Comparison of ENCODE assay signal across 9 mouse cellular contexts in the genomic region with DNA sequence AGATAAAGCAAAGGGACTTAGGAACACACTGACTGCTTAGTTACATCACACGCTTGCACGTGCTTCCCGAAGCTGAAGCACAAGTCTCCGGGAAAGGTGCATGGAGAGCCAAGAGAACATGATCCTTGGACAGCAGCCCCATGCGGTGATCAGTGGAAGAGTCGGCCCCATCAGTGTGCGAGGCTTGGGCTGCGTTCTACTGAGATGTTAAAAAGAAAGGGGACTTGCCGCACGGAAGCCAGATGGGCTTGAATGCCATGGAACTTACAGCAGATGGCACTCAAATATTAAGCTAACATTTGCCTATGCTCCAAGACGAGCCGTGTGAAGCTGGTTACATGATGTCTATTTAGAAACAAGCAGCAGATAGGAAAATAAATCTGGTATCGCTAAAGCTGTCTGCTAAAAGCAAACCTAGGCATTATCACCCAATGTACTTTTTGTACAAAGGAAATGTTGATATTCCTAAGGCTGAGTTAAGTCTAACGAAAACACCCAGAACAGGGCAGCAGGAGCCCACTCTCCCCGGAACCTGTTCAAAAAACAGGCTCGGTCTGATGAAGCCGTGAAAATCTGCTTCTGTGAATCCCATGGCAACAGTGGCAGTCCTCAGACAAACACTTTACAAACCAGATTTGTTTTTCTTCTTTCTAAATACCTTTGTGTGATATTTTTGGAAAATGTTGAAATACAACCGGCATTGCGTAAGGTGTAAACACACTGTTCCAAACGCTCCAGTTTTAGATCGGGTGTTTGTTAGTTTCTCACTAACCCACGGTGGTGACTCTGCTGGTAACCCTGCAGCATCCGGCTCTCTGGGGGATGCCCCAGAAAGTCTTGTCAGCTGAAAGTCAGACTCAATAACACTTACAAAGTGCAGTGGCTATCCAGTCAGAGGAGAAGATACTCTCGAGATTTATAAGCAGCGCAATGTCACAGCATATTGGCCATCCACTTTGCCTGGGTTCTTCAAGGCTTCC.
DNase-seq lines count a peak whose midpoint lies in the region; ATAC-seq and TF ChIP-seq lines count a peak whose summit lies in the region.
"Had no signal": no experiment of that assay in that cellular context is flagged by ENCODE, and none has a peak within 500 bp of the region (broad histone marks: within the 10 kb centered on the region; RNA-seq: fewer than 3 reads in every experiment).

No protein-coding gene starts in this region.

- TF ChIP-seq CTCF in cortical plate, adult 2 months (IDR thresholded peaks at IDR 0.05; ENCODE audit: extremely low read depth, insufficient read depth, low read length): peak; percentile 49

- peak overlapping the region; percentile 32; the same call in 1 of the 2 replicates for H3K27ac ChIP-seq in cortical plate, adult 2 months (ENCODE audit: insufficient read depth, low read length)
- peak overlapping the region; percentile 10; the same call in 1 of the 2 replicates for H3K27ac ChIP-seq in neural tube, embryonic 15.5 days (replicated peaks)
- H3K27ac ChIP-seq: kidney, postnatal 0 days had no signal

- TF ChIP-seq POLR2A in cortical plate, adult 2 months (IDR thresholded peaks at IDR 0.05; ENCODE audit: extremely low read depth, insufficient read depth, low read length): no peak

- H3K4me1 ChIP-seq in cortical plate, adult 2 months (ENCODE audit: control insufficient read depth, insufficient read depth, low read length): peaks cover 1% of the 10 kb centered on the region; the same call in 1 of the 2 replicates
- H3K4me1 ChIP-seq in neural tube, embryonic 15.5 days: peaks cover 9% of the 10 kb centered on the region

- no peak overlapping the region for H3K4me3 ChIP-seq in cortical plate, adult 2 months (ENCODE audit: insufficient read depth, low read length)
- no peak overlapping the region for H3K4me3 ChIP-seq in neural tube, embryonic 15.5 days (replicated peaks)

- 67% methylated on average over 25 of the region's 25 CpGs for WGBS in neural tube, embryonic 15.5 days

- no peak overlapping the region for H3K9ac ChIP-seq in neural tube, embryonic 15.5 days (replicated peaks)

- peak; percentile 45; the same call in 1 of the 2 replicates for ATAC-seq in neural tube, embryonic 15.5 days (ENCODE audit: low FRiP score)
- ATAC-seq in megakaryocyte, adult 5-6 weeks (ENCODE audit: poor library complexity, severe bottlenecking): no peak
- no peak for ATAC-seq in CD4-positive, CD25-positive, alpha-beta regulatory T cell, adult 4 months

- 0 out of 2 replicates have a peak overlapping the region, but pooled peaks have one; percentile 3 for H3K4me2 ChIP-seq in neural tube, embryonic 15.5 days

- H3K9me3 ChIP-seq in neural tube, embryonic 15.5 days (replicated peaks): no peaks in the 10 kb centered on the region

- H3K36me3 ChIP-seq in neural tube, embryonic 15.5 days: no peaks in the 10 kb centered on the region

- no peaks in the 10 kb centered on the region for H3K27me3 ChIP-seq in neural tube, embryonic 15.5 days (replicated peaks)

- peak; percentile 59 for DNase-seq in gastrocnemius, adult 18-20 months (ENCODE audit: low spot score)
- DNase-seq in gastrocnemius, postnatal 10 days: no peak
- DNase-seq in layer of hippocampus, postnatal 14 days (ENCODE audit: low spot score in 2 of 2): peak; percentile 77 to 87
- no peak for DNase-seq in kidney, adult 18-20 months

Comparison
In these comparisons a context has a peak if more than half of its experiments do, and no peak if none do; other contexts are left out.
1. DNase-seq: peak in gastrocnemius, adult 18-20 months (single experiment) and layer of hippocampus, postnatal 14 days (2 of 2); none in gastrocnemius, postnatal 10 days (single experiment) and kidney, adult 18-20 months (single experiment).